Mouse (Mus musculus): ENCODE measurements around the gene Zranb1.

Zranb1 gene

DNA sequence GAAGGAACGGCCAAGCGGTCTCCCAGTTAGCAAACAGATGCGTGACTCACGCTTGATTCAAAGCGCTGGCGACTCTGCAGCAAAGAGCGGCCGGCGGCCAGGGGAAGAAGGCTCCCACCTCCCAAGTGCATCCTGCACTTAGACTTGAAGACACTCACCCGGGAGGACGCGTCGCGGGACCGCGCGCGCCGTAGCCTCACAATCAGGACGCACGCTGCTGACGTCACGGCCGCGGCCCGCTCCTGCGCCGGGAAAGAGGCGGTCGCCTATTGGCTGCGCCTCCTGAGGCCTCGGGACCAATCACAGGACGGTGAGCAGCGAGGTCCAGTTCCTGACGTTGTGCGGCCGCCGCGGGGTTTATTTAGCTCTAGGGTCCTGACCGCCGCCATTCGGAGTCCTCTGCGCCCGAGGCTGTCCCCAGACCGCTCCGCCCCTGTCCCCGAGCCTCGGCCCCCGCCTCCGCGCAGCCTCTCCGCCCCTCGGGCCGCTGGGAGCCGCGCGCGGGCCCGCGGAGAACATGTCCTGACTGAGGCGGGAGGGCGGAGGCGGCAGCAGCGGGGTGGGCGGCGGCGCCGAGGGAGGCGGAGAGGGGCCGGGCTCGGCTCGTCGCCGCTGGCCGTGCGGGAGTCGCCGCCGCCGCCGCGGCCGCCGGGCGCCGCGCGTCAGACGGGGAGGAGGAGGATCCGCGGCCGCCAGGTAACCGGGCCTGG is at the start of gene Zranb1:
Gene Zranb1, plus strand, starts transcription at position 293 of the 710 bp plus-strand sequence.
- DNase-seq (ENCODE audit: low read depth, low spot score): peak; percentile 99

DNA sequence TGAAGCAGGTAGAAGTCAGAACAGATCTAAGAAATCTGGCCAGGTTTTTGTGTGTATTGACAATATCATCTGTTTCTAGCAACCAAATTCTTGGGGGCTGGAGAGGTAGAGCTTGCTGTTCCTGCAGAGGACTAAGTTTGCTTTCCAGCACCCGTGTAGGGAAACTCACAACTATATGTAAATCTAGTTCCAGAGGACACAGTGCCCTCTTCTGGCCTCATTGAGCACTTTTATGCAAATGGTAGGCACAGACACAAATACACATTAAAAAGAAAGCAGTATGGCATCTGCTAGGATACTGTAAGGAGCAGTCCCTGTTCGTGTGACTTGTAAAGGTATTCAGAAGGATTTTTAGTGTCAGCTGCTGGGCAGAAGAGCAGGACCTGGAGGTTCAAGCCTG is 48.6 kb upstream of the Zranb1 start:
- DNase-seq (ENCODE audit: low read depth, low spot score): peak; percentile 71

DNA sequence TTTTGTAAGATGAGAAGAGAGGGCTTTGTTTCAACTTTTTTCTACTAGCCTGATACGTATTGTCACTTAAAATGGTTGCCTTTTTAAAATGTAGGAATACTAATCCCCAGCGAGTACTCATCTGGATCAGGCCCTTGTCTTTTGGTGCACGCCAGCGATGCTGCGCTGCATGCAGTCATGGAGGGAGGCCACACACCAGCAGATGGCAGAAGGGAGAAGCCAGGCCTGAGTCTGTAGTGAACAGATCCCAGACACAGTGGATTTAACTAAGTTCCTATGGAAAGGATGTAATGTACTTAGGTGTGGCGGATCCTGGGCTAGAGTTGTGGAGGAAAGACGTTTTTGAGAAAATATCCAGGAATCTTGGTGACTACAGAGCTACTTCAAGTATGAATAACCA is 46.9 kb upstream of the Zranb1 start:
- peak; percentile 50 for DNase-seq (ENCODE audit: low read depth, low spot score)

DNA sequence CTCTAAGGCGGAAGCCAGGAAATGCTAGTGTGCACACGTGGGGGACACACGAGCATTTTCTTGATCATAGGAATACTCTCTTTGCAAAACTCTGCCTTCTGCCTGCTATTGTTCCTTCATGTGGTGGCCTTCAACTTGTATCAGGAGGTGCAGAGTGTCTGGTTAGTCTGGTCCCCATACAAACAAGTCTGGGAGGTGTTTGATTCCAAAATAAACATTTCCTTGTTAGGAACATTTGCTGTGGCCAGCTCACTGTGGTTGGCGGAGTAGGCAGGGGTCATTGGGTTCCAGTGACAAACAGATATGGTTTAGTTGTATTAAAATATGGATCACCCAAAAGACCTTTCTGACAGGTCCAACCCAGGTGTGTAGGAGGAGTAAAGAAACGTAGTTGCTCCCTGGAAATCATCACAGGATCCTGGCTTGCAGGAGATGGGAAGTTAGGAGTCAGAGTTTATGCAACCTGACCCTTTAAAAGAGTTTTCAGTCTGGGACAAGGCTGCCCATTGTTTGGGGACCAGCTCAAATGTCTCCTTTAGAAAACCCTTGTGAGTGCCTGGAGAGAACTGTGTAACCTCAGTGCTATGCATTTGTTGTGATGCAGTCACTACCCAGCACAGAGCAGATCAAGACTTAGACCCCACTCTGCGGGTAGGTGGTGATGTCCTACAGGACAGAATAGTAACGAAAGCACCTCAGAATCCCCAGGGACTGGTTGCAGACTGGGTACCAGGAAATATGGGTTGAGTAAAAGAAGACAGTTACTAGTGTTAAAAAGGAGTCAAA is 43.7 kb upstream of the Zranb1 start:
- no peak for DNase-seq (ENCODE audit: low read depth, low spot score)

DNA sequence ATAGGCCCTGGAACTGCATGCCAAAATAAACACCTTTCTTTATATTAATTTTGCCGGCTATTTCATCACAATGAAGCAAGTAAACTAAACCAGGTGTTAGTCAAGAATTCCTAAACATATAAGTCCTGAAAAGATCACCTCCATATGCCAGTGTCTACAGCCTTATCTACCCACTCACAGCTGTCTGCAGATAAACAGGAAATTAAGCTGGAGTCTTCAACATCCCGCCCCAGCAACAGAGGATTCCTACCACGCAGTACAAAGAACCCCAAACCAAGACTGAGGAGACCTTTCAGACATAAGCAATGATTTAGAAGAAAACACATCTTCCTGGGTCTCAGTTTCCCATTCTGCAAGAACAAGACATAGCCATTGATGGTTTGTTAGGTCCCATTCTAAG is 42.9 kb upstream of the Zranb1 start:
- no peak for DNase-seq (ENCODE audit: low read depth, low spot score)

DNA sequence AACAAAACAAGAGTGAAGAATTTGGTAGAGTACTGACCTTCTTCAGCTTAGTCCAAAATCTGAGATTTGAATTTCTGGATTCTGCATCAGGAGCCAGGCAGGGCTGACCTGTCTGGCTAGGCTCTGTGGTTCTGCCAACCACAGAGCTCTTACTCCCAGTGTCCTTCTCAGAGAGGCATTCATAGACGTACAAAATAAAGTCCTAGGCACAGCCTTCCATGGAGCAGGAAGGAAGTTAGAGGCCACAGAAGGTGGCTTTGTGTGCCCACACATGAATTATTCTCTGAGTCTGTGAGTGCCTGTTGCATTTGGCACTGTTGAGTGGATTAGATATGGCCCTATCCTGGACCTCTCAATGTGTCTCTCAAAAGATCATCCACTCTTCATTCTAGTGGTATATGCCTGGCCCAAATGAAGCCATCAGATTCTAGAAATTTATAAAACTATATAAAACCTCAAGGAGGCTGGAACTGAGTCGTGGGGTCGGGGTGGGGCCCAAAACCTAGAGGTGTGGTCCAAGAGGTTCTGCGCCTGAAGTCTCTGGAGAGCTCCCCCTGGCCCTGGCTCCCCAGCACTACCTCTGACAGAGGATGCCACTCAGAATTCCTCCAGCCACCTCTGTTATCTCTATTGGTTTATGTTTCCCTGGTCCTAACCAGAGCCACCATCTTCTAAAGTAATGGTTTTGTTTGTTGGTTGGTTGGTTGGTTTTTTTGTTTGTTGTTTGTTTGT is 42.3 kb upstream of the Zranb1 start:
- DNase-seq (ENCODE audit: low read depth, low spot score): no peak

DNA sequence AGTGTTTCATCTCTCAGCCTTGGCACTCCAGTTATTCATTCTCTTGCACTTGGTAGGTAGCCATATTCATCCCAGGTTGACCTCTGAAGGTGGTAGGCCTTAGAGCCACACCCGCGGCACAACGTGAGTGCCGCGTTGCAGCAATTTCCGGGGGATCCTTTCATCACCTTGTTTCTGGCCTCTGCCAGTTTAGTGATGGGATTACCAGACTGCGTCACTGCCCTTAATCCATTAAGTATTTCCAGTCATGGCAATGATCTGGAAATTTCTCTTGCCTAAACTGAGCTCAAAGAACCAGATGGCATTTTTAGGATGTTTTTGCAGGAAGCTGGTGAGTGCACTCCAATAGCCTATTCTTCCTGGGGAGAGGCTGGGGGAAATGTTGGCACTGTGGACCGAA is 41.3 kb upstream of the Zranb1 start:
- DNase-seq (ENCODE audit: low read depth, low spot score): peak; percentile 15

DNA sequence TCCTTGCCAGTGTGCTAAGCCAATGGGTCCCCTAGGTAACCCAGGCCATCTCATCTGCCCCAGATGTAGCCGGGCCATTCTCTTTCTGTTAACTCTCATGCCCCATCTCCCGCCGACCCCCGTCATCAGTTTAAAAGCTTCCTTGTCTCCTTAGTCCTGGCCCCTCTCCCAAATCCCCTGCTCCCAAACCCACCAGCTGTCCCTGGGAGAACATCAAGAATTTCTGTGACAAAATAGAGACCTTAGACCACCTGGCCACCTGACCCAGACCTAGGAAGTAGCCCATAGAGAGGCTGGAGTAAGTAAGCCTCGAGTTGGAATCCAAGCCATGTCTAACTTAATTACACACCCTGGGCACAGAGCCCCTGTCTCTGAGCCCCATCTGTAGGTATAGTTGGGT is 40.7 kb upstream of the Zranb1 start:
- DNase-seq (ENCODE audit: low read depth, low spot score): no peak

DNA sequence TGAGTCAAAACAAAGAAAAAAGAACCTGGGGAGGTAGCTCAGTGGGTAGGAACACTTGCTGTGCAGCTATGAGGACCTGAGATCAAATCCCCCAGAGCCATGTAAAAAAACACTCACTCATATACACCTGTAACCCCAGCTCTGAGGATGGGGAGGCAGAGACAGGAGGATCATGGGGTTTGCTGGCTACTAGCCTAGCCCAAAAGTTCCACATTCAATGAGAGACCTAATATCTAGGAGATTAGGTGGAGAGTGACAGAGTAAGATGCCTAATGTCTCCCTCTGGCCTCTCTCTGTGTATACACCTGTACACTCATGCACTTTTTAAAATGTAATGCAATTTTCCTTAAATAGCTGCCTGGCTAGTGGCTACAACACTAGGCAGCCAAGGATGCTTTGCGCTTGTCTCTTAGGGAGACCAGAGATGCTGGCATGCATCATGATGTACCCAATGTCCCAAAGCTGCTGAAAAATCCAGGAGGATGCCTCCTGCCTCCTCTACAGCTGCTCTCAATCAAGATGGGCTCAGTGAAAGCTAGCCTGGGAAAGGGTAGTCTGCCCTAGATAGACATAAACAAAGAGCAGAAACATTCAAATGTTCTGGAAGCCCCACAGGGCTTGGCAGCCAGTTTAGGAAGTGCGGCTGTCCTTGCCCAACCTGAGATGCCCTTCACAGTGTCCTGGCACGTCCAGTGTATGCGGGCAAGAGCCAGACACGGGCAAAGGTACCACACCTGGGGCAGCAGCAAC is 39.2 kb upstream of the Zranb1 start:
- no peak for DNase-seq (ENCODE audit: low read depth, low spot score)

DNA sequence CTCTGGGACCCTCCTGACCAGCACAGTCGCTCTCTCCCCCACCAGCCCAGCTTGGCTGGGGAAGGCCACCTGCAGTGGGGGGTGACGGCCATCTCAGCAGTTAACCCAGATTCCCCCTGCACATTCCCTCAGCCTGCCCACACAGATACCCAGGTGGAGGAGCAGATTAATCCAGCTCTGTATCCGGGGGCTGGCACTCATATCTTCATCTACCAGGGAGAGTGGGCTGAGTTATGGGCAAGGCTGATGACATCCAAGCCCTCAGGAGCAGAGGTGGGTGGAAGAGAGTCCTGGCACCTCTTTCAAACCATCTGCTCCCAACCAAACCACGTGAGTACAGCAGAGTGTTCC is 38.7 kb upstream of the Zranb1 start:
- DNase-seq (ENCODE audit: low read depth, low spot score): no peak

DNA sequence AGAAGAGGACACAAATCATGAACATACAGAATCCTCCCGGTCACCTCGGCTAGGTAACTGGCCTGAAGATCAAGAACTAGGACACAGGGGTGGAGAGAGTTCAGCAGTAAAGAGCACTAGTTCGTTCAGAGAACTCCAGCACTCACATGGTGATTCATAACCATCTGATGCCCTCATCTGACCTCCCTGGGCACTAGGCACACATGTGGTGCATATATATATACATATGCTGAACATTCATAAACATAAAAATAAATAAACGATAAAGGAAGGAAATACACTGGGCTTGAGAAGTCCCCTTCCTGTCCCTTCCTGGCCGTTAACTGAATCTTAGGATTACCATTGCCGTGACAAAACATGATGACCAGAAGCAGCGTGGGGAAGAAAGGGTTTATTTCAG is 38.1 kb upstream of the Zranb1 start:
- no peak for DNase-seq (ENCODE audit: low read depth, low spot score)

DNA sequence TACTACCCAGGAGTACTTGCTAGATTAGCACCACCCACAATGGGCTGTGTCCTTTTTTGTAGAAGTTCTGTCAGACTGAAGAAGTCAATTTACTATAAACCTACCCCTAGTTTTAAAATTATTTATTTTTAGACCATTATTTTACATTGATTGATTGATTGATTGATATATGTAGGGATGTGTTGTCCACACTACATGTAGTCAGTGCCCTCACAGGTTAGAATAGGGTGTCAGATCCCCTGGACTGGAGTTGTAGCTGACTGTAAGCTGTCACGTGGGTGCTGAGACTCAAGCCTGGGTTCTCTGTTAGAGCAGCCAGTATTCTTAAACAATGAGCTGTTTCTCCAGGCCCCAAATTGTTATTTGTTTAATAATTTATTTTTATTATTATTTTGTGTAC is 37.6 kb upstream of the Zranb1 start:
- no peak for DNase-seq (ENCODE audit: low read depth, low spot score)

DNA sequence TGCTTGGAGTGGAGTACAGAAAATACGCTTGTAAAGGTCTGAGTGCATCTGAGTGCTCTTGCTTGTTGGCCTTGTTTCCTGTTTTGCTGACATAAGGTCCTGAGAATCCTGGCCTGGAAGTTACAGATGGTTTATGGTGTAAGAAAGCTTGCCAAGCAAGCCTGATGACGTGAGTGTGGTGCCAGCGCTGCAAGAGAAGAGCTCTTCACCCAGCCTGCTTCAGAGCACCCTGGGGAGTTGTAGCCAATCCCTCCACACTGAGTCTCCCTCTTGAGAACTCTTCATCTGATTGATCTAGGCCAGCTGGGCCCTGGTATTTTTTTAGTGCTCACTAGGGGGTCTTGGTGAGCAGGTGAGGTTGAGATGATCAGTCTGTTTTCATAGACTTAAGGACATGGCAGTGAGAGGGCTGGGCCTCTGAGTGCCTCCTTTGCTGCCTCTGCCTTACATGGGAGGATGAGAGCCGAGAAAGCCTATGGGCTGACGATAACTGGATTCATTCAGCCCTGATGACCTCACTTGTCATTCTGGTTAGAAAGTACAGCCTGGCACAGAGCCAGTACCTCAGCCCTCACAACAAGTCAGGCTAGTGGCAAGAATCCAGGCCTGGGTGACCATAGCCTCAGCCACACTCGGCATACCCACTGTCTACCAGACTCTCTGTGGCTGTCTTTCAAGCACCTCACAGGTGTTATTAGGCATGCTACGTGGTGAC is 35.9 kb upstream of the Zranb1 start:
- DNase-seq (ENCODE audit: low read depth, low spot score): peak; percentile 19

DNA sequence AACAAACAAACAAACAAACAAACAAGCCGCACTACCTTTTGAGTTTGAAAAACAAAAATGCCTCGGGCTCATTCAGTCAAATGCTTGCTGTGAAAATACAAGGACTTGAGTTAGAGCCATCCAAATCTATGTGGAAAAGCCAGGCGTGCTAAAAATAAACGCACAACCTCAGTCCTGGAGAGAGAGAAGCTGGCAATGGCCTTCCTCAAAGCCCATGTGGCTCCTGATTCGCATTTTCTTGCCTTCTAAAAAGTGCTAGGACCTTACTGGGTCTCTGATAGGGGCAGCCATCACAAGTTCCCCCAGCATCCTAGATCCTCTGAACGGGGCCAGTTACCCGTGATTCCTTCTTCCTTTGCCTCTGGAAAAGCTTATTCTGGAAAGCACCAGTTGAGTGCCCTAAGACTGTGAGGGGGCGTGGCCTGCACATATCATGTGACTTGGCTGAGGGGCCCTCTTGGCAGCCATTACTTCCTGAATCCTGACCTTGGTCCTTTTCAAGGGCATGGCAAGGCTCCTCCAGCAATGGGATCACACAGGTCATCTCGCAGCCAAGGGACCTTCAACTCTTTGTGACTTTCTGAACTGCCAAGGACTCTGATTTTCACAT is 34.6 kb upstream of the Zranb1 start:
- DNase-seq (ENCODE audit: low read depth, low spot score): peak; percentile 93

DNA sequence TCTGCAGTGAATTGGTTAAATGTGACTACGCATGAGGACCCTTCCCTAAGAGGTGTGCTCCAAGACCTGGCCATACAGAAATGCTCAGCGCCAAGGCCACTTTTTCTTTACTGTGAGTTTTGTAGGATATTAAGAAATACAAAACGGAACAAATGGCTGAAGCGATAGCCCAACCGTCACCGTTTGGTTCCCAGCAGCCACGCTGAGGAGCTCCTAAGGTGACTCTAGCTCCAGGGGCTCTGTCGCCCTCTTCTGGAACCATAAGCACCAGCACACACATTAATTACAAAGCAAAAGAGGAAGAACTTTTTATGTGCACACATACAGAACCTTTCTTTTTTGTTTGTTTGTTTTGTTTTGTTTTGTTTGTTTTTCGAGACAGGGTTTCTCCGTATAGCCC is 33.7 kb upstream of the Zranb1 start:
- peak; percentile 87 for DNase-seq (ENCODE audit: low read depth, low spot score)

DNA sequence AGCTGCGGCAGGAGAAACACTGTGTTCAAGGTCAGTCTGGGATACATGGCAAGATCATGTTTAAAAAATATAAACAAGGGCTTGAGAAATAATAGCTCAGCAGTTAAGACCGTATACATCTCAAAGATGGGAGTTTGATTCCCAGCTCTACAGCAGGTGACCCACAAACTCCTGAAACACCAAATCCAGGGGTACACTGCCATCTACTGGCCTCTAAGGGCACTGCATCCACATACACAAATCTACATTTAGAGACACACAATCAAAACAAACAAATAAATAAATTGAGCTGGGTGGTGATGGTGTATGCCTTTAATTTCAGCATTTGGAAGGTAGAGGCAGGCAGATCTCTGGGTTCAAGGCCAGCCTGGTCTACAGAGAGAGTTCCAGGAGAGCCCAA is 32.7 kb upstream of the Zranb1 start:
- DNase-seq (ENCODE audit: low read depth, low spot score): peak; percentile 80

DNA sequence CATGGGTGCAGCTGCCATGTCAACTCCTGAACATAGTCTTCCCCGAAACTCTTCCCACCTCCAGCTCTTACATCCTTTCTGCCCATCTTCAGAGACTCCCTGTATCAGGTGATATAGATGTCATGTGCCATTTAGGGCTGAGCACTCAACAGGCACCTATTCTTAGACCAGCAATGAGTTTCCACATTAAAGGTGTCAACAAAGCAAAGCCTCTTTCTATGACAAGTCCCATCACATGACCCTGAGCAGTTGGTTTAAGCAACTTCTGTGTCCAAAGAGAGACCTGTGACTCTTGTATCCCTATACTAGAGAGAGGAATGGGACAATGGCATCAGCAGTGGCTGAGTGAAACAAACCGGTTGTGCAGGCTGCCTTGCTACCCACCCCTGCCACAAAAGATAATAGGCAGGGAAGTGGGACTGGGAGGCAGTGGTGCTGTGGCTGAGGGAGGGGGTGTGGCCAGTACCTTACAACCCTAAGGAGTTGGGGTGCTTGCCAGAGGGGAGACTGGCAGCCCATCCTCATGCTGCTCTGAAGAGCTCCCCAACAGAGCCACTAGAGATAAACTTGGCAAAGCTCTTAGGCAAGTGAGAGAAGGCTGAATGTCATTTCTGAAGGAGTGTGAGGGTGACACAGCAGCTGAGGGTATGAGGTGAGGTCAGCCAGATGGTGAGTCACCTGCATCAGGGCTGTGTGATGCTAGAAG is 30.0 kb upstream of the Zranb1 start:
- no peak for DNase-seq (ENCODE audit: low read depth, low spot score)

DNA sequence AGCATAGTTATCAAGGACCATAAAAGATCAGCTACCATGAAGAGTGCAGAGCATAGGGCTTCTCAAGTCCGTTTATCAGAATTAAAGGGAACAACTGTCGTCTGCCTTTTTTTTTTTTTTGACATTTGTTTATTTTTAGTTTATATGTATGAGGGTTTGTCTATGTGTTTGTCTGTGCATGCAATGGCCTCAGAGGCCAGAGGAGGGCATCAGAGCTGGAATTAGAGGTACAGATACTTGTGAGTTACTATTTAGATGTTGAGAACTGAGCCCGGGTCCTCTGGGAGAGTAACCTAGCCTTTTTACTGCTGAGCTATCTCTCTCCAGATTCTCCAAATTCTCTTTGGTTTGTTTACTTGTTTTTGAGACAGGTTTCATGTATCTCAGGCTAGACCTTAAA is 27.1 kb upstream of the Zranb1 start:
- DNase-seq (ENCODE audit: low read depth, low spot score): peak; percentile 26

DNA sequence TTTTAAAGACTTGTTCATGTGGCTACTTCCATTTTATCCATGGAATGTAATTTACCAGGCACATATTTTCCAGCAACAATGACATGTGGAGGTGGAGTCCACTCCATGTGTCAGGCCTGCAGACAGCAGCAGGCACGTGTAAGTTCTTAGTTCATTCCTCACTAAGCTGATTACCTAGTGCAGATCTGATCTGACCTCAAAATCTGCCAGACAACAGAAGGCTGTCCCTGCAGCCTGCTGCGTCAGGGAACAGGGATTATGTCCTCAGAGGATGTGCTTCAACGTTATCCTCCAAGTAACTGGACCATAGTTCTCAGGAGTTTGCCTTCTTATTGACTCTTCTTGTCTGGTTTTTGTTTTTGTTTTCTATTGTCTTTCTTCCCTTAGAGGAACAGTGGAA is 9.0 kb upstream of the Zranb1 start:
- DNase-seq (ENCODE audit: low read depth, low spot score): no peak

DNA sequence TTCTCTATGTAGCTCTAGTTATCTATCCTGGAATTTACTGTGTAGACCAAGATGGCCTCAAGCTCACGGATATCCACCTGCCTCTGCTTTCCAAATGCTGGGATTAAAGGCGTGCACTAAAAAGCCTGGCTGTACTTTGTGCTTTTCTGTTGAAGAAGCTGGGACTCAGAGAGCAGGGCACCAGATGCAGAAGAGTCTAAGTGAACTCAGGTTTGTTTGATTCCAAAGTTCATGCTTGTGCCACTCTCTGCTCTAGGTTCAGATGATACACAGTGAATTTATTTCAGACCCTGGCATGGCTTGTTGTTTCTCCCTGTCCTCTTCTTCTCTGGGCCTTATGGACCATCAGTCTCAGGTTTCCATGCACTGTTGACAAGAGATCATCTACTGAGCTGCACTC is 5.7 kb upstream of the Zranb1 start:
- DNase-seq (ENCODE audit: low read depth, low spot score): no peak

All from ZHBTc4 (cell line).